Mouse (Mus musculus) lung, adult 2 months (tissue): ENCODE data around the gene Tcf23.

Source experiments
- CTCF ChIP-seq: fragments of 200-500 bp; IDR thresholded peaks from 2 replicates; pipeline ENCODE4 v1.5.1; 2011; ENCODE audit warnings: mild to moderate bottlenecking, low read length, control low read depth; ENCODE audit not compliant: insufficient read depth
- POLR2A ChIP-seq: fragments of 200-500 bp; IDR thresholded peaks from 2 replicates; pipeline ENCODE4 v1.6.1; 2011; ENCODE audit warnings: low read depth, mild to moderate bottlenecking, control low read depth, low read length, borderline replicate concordance; ENCODE audit errors: extremely low read depth

DNA sequence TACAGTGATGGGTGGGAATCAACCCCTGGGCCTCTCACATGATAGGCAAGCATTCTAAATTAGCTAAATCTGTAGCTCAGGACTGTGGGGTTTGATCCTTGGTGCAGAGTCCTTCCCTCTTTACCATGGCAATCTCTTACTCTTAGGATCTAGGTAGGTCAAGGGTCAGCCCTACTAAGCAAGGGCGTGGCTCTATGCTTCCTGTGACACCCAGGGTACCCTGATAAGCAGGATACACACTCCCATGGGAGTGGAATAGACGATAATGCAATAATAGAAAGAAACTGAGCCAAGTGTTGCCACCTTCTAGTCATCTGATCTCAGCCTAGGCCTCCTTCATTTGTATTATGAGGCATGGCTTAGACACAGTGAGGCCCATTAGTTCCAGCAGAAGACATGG, 978 bp downstream of the Tcf23 start:
- TF ChIP-seq POLR2A, result no peak
- no peak for TF ChIP-seq CTCF
